Mouse (Mus musculus) liver, embryonic 12.5 days (tissue): Measurements from ENCODE around the gene Bnip2. TPM values are rescaled to one million over a fixed set of nuclear protein-coding genes. Genes with fewer than 3 reads are reported as not detected.

Source experiments
- ATAC-seq: fragments of 200-750 bp; cut with Nextera tagmentation; 2 replicates; pipeline ENCODE4 v1.8.0; 2017; ENCODE audit warnings: moderate number of reproducible peaks, mild to moderate bottlenecking, moderate library complexity
- H3K27ac ChIP-seq: fragments of 300-500 bp; sonication (generic); 2 replicates; pipeline ENCODE4 v1.5.1; 2016; ENCODE audit warnings: mild to moderate bottlenecking
- H3K27me3 ChIP-seq: fragments of 300-500 bp; sonication (generic); replicated peaks from 2 replicates; pipeline ENCODE4 v1.6.1; 2016; ENCODE audit warnings: mild to moderate bottlenecking, moderate library complexity
- H3K36me3 ChIP-seq: fragments of 300-500 bp; sonication (generic); 2 replicates; pipeline ENCODE4 v1.6.1; 2016; ENCODE audit warnings: mild to moderate bottlenecking, moderate library complexity
- H3K4me1 ChIP-seq: fragments of 300-500 bp; sonication (generic); 2 replicates; pipeline ENCODE4 v1.6.1; 2016
- H3K4me2 ChIP-seq: fragments of 300-500 bp; sonication (generic); 2 replicates; pipeline ENCODE4 v1.6.1; 2016; ENCODE audit warnings: mild to moderate bottlenecking, moderate library complexity
- H3K4me3 ChIP-seq: fragments of 300-500 bp; sonication (generic); 2 replicates; pipeline ENCODE4 v1.5.1; 2016; ENCODE audit warnings: mild to moderate bottlenecking, moderate library complexity
- H3K9ac ChIP-seq: fragments of 300-500 bp; sonication (generic); 2 replicates; pipeline ENCODE4 v1.6.1; 2016; ENCODE audit warnings: mild to moderate bottlenecking, moderate library complexity
- H3K9me3 ChIP-seq: fragments of 300-500 bp; sonication (generic); replicated peaks from 2 replicates; pipeline ENCODE4 v1.6.1; 2016; ENCODE audit warnings: mild to moderate bottlenecking, moderate library complexity
- WGBS: fragments of 180-500 bp; shearing (Covaris S2); methylation state at CpG from one replicate; pipeline ENCODE4 v1.1.7; 2016; ENCODE audit not compliant: insufficient replicate concordance; 5-methylcytosine and 5-hydroxymethylcytosine counted together
- polyA plus RNA-seq: library from polyadenylated mRNA; unstranded; fragments of >200 nt; fragmentation: Nextera tagmentation; extraction: Ambion mirVana; gene quantifications from 2 replicates; pipeline ENCODE4 v1.2.1, GENCODE M21; 2016

The Bnip2 gene
- polyA plus RNA-seq, 1 experiment from 2014 or later: 60.1 TPM

GRCm38 (mm10) chr9:70053411-70053810 is 64.1 kb downstream of the Bnip2 start:
- H3K9me3 ChIP-seq: no peaks in the 10 kb centered on the region
- no peak overlapping the region for H3K9ac ChIP-seq
- H3K36me3 ChIP-seq: no peaks in the 10 kb centered on the region
- ATAC-seq: no peak
- 43% methylated on average over 3 of the region's 3 CpGs for WGBS
- H3K27ac ChIP-seq: no peak overlapping the region
- H3K4me1 ChIP-seq: peaks cover 5% of the 10 kb centered on the region
- H3K4me3 ChIP-seq: no peak overlapping the region
- no peak overlapping the region for H3K4me2 ChIP-seq
- H3K27me3 ChIP-seq: peaks cover 20% of the 10 kb centered on the region; the same call in 1 of the 2 replicates

Other genes with a start within 250 kb of the Bnip2 start
- not detected in 2 replicates for gene Foxb1, start 228.5 kb upstream of the Bnip2 start, polyA plus RNA-seq
- 170 and 171 TPM in 2 replicates for gene Gtf2a2, start 23.1 kb downstream of the Bnip2 start, polyA plus RNA-seq
- gene Gcnt3, start 48.6 kb downstream of the Bnip2 start, polyA plus RNA-seq: not detected in 2 replicates
- gene Fam81a, start 153.1 kb downstream of the Bnip2 start, polyA plus RNA-seq: 0.74 and 0.98 TPM in 2 replicates
- gene Myo1e, start 217.9 kb downstream of the Bnip2 start, polyA plus RNA-seq: 4.0 and 4.2 TPM in 2 replicates